Mouse (Mus musculus): ENCODE results near the gene Ppp4r3b. TPM values are rescaled to one million over a fixed set of nuclear protein-coding genes. Genes with fewer than 3 reads are reported as not detected.

Ppp4r3b gene
- polyA plus RNA-seq, 1 experiment, result 41.6 TPM

GRCm38 (mm10) chr11:29239353-29239752 is 66.7 kb downstream of the Ppp4r3b start:
- 97% methylated on average over 1 of the region's 1 CpGs for WGBS
- no peak overlapping the region for H3K27ac ChIP-seq (ENCODE audit: control insufficient read depth, insufficient read depth, low read depth, low read length, poor library complexity)

GRCm38 (mm10) chr11:29241961-29242360 is 69.3 kb downstream of the Ppp4r3b start:
- WGBS, result 89% methylated on average over 4 of the region's 4 CpGs
- TF ChIP-seq CTCF (IDR thresholded peaks at IDR 0.05; ENCODE audit: control insufficient read depth, insufficient read depth, low read length) (no peak), POLR2A (IDR thresholded peaks at IDR 0.05; ENCODE audit: borderline replicate concordance, control insufficient read depth, low read depth, low read length) (no peak)
- Histone ChIP-seq H3K27ac (ENCODE audit: control insufficient read depth, insufficient read depth, low read depth, low read length, poor library complexity) (no peak overlapping the region), H3K4me1 (ENCODE audit: control insufficient read depth, insufficient read depth, low read length) (no peaks in the 10 kb centered on the region), H3K4me3 (replicated peaks; ENCODE audit: control insufficient read depth, low read depth, low read length) (no peak overlapping the region)

More at GRCm38 (mm10) chr11:29239353-29239752, 66.7 kb downstream of the Ppp4r3b start:
- Histone ChIP-seq H3K4me3 (replicated peaks; ENCODE audit: control insufficient read depth, low read depth, low read length) (no peak overlapping the region), H3K4me1 (ENCODE audit: control insufficient read depth, insufficient read depth, low read length) (no peaks in the 10 kb centered on the region)
- no peak for TF ChIP-seq POLR2A (IDR thresholded peaks at IDR 0.05; ENCODE audit: borderline replicate concordance, control insufficient read depth, low read depth, low read length)
- no peak for TF ChIP-seq CTCF (IDR thresholded peaks at IDR 0.05; ENCODE audit: control insufficient read depth, insufficient read depth, low read length)

GRCm38 (mm10) chr11:29245988-29246387 is 73.3 kb downstream of the Ppp4r3b start:
- TF ChIP-seq POLR2A (IDR thresholded peaks at IDR 0.05; ENCODE audit: borderline replicate concordance, control insufficient read depth, low read depth, low read length) (no peak), CTCF (IDR thresholded peaks at IDR 0.05; ENCODE audit: control insufficient read depth, insufficient read depth, low read length) (no peak)
- Histone ChIP-seq H3K4me3 (replicated peaks; ENCODE audit: control insufficient read depth, low read depth, low read length) (no peak overlapping the region), H3K4me1 (ENCODE audit: control insufficient read depth, insufficient read depth, low read length) (no peaks in the 10 kb centered on the region), H3K27ac (ENCODE audit: control insufficient read depth, insufficient read depth, low read depth, low read length, poor library complexity) (no peak overlapping the region)
- 63% methylated on average over 4 of the region's 4 CpGs for WGBS

- Histone ChIP-seq H3K27ac (ENCODE audit: control insufficient read depth, insufficient read depth, low read depth, low read length, poor library complexity) (peak within 1 kb of the TSS; percentile 37), H3K4me3 (replicated peaks; ENCODE audit: control insufficient read depth, low read depth, low read length) (peak within 1 kb of the TSS; percentile 76), H3K4me1 (ENCODE audit: control insufficient read depth, insufficient read depth, low read length) (no peaks in the 10 kb centered on the region)
- under 1% methylated on average over 53 of the region's 53 CpGs for WGBS
- TF ChIP-seq POLR2A (IDR thresholded peaks at IDR 0.05; ENCODE audit: borderline replicate concordance, control insufficient read depth, low read depth, low read length) (no peak; the same call in 1 of the 2 replicates), CTCF (IDR thresholded peaks at IDR 0.05; ENCODE audit: control insufficient read depth, insufficient read depth, low read length) (no peak)
These were observed 74.4 kb downstream of the Ppp4r3b start, which contains the start of gene Cfap36 for GRCm38 (mm10) chr11:29246883-29247650. Gene Cfap36 (minus strand): TSS chr11:29247409.

- Histone ChIP-seq H3K4me3 (replicated peaks; ENCODE audit: control insufficient read depth, low read depth, low read length) (peak overlapping the region; percentile 76), H3K4me1 (ENCODE audit: control insufficient read depth, insufficient read depth, low read length) (no peaks in the 10 kb centered on the region), H3K27ac (ENCODE audit: control insufficient read depth, insufficient read depth, low read depth, low read length, poor library complexity) (no peak overlapping the region)
- TF ChIP-seq CTCF (IDR thresholded peaks at IDR 0.05; ENCODE audit: control insufficient read depth, insufficient read depth, low read length) (no peak), POLR2A (IDR thresholded peaks at IDR 0.05; ENCODE audit: borderline replicate concordance, control insufficient read depth, low read depth, low read length) (no peak)
- WGBS, result 90% methylated on average over 1 of the region's 1 CpGs
These were observed 75.0 kb downstream of the Ppp4r3b start for GRCm38 (mm10) chr11:29247725-29248124.

GRCm38 (mm10) chr11:29248386-29248785 is 75.7 kb downstream of the Ppp4r3b start:
- H3K27ac ChIP-seq (ENCODE audit: control insufficient read depth, insufficient read depth, low read depth, low read length, poor library complexity), result no peak overlapping the region
- 91% methylated on average over 5 of the region's 5 CpGs for WGBS
- no peak for TF ChIP-seq POLR2A (IDR thresholded peaks at IDR 0.05; ENCODE audit: borderline replicate concordance, control insufficient read depth, low read depth, low read length)
- TF ChIP-seq CTCF (IDR thresholded peaks at IDR 0.05; ENCODE audit: control insufficient read depth, insufficient read depth, low read length), result no peak
- no peak overlapping the region for H3K4me3 ChIP-seq (replicated peaks; ENCODE audit: control insufficient read depth, low read depth, low read length)
- no peaks in the 10 kb centered on the region for H3K4me1 ChIP-seq (ENCODE audit: control insufficient read depth, insufficient read depth, low read length)

- Histone ChIP-seq H3K4me3 (replicated peaks; ENCODE audit: control insufficient read depth, low read depth, low read length) (no peak overlapping the region), H3K4me1 (ENCODE audit: control insufficient read depth, insufficient read depth, low read length) (no peaks in the 10 kb centered on the region; the same call in 1 of the 2 replicates), H3K27ac (ENCODE audit: control insufficient read depth, insufficient read depth, low read depth, low read length, poor library complexity) (no peak overlapping the region)
- no peak for TF ChIP-seq POLR2A (IDR thresholded peaks at IDR 0.05; ENCODE audit: borderline replicate concordance, control insufficient read depth, low read depth, low read length)
- TF ChIP-seq CTCF (IDR thresholded peaks at IDR 0.05; ENCODE audit: control insufficient read depth, insufficient read depth, low read length), result no peak
- 66% methylated on average over 1 of the region's 1 CpGs for WGBS
These were observed 82.0 kb downstream of the Ppp4r3b start for GRCm38 (mm10) chr11:29254643-29255042.

GRCm38 (mm10) chr11:29267824-29268223 is 95.1 kb downstream of the Ppp4r3b start:
- H3K4me3 ChIP-seq (replicated peaks; ENCODE audit: control insufficient read depth, low read depth, low read length), result no peak overlapping the region
- no peaks in the 10 kb centered on the region for H3K4me1 ChIP-seq (ENCODE audit: control insufficient read depth, insufficient read depth, low read length)
- H3K27ac ChIP-seq (ENCODE audit: control insufficient read depth, insufficient read depth, low read depth, low read length, poor library complexity), result no peak overlapping the region
- no peak for TF ChIP-seq POLR2A (IDR thresholded peaks at IDR 0.05; ENCODE audit: borderline replicate concordance, control insufficient read depth, low read depth, low read length)
- no peak for TF ChIP-seq CTCF (IDR thresholded peaks at IDR 0.05; ENCODE audit: control insufficient read depth, insufficient read depth, low read length)
- WGBS, result 16% methylated on average over 3 of the region's 3 CpGs

Other genes starting within 250 kb of the Ppp4r3b start
- 11.9 and 17.2 TPM in 2 replicates for gene Pnpt1, start 42.1 kb upstream of the Ppp4r3b start, polyA plus RNA-seq (2011; ENCODE audit: insufficient read depth, insufficient read length, low replicate concordance, missing spikeins)
- 8.2 and 12.1 TPM in 2 replicates for gene Cfap36, start 74.5 kb downstream of the Ppp4r3b start, polyA plus RNA-seq (2011; ENCODE audit: insufficient read depth, insufficient read length, low replicate concordance, missing spikeins)
- gene Ccdc88a, start 200.8 kb downstream of the Ppp4r3b start, polyA plus RNA-seq (2011; ENCODE audit: insufficient read depth, insufficient read length, low replicate concordance, missing spikeins), result 6.5 and 8.5 TPM in 2 replicates

All from bone marrow, adult 2 months (tissue).